Mouse (Mus musculus) MN1 (cell line): Measurements from ENCODE around the gene Mical3.
A peak's percentile ranks its signal among the peaks of the same experiment; 100 is the strongest.

ENCODE experiments used
- DNase-seq: peaks from one replicate; pipeline ENCODE4 v3.0.0-alpha.2; 2016; ENCODE audit warnings: low spot score

Gene Mical3

DNA sequence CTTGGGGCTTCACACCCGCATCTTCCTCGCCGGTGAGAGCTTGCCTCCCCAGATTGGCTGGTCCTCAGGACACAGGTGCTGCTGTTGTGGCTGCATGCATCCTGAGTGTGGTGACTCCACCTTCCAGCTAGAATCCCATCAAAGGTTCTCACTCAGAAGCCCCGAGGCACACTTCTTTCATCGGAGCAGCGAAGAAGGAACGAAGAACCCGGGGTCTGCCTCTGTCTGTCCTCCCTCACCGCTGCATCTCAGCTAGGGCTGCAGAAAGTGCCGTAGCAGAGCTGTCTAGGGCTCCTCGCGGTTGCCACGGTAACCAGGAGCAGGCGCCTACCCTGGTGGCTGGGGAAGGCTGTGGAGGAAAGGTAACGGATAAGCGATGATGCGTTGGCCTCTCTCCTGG lies at the start of gene Mical3:
Mical3 (minus strand) TSS at position 227 of the 400 bp plus-strand sequence.
- DNase-seq: peak; percentile 73

DNA sequence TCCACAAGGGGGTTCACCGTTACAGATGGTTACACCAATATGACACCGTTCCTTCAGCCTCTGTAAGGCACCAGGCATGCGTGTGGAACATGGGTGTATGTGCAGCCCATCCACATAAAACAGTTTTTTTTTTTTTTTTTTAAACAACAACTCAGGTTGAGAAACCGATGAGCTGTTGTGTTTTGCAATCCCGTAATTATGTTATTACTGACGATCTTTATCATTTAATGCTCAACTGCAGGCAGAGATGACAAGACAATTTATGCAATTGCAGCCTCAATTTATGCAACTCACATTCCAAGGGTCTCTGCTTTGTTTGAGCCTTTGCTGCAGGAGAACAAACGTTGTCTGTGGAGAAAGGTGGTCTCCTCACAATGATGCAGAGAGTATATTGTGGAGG lies 49.0 kb upstream of the Mical3 start:
- peak; percentile 44 for DNase-seq

GRCm38 (mm10) chr6:121178700-121179358 lies 48.0 kb upstream of the Mical3 start:
- DNase-seq: peak; percentile 81

DNA sequence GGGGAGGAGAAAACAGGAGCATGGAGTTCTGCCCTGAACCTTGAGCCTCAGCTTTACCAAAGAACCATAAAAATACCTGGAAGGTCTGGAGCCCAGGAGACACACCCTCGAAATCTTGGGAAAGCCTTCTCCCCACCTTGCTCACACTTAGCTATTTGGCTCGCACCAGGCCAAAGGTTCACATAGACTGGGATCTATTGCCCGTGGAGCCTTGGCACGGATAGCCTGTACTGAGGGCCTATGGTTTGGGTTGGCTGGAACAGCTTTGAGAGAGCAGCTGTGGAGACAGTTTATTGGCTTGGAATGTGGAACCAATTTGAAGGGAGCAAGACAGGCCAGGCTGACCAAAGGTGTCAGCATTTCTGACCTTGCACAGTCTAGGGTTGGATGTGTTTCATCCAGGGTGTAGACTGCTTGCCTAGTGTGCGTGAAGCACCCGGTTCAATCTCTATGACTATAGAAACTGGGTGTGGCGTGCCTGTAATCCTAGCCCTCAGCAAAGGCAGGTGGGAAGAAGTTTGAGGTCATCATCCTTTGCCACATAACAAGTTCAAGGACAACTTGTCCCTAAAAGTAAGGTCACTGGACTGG lies 46.4 kb upstream of the Mical3 start:
- no peak for DNase-seq

DNA sequence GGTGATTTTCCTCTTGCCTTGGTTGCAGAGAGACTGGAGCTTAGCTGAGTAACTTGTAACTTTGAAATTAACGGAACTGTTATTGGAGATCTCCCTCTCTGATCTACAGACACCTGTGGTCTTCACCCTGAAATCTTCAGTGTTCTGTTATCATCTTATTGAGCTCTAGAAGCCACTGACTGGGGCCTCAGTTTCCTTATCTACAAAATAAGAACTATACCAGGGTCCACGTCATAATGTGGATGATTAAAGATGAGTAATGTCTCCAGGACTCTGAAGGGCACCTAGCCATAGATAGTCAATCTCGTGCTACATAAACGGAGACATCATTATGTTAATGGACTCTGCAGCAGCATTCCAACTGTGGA lies 45.9 kb upstream of the Mical3 start:
- no peak for DNase-seq

- peak; percentile 20 for DNase-seq
Observed at GRCm38 (mm10) chr6:121176011-121176730, 45.4 kb upstream of the Mical3 start.

- DNase-seq: no peak
Observed at GRCm38 (mm10) chr6:121174761-121175160, 44.0 kb upstream of the Mical3 start.

GRCm38 (mm10) chr6:121173471-121173870 lies 42.7 kb upstream of the Mical3 start:
- DNase-seq: no peak

DNA sequence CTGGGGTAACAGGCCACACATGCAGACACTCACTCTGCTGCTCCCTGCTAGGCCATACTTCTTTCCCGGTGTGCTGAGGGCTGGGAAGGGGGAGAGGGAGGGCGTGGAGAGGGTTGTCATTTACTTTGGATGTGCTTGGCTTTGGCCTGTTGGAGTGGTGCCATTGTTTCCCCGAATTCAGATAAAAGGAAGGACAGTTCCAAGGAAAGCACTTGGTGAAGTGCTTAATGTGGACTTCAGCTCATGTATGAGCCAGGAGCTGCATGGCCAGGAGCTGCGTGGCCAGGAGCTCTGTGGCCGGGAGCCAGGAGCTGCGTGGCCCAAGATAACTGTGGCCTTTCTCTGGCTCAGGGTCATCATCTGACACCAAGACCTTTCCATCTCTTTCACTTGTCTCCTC lies 40.3 kb upstream of the Mical3 start:
- no peak for DNase-seq

- DNase-seq: no peak
Observed at GRCm38 (mm10) chr6:121167381-121167975, 36.7 kb upstream of the Mical3 start.

- DNase-seq: peak; percentile 68
Observed at GRCm38 (mm10) chr6:121166098-121166552, 35.3 kb upstream of the Mical3 start.

GRCm38 (mm10) chr6:121162616-121163015 lies 31.8 kb upstream of the Mical3 start:
- no peak for DNase-seq

GRCm38 (mm10) chr6:121160126-121160525 lies 29.3 kb upstream of the Mical3 start:
- no peak for DNase-seq

- no peak for DNase-seq
Observed at GRCm38 (mm10) chr6:121159616-121160015, 28.8 kb upstream of the Mical3 start.

GRCm38 (mm10) chr6:121156030-121156429 lies 25.2 kb upstream of the Mical3 start:
- DNase-seq: no peak

DNA sequence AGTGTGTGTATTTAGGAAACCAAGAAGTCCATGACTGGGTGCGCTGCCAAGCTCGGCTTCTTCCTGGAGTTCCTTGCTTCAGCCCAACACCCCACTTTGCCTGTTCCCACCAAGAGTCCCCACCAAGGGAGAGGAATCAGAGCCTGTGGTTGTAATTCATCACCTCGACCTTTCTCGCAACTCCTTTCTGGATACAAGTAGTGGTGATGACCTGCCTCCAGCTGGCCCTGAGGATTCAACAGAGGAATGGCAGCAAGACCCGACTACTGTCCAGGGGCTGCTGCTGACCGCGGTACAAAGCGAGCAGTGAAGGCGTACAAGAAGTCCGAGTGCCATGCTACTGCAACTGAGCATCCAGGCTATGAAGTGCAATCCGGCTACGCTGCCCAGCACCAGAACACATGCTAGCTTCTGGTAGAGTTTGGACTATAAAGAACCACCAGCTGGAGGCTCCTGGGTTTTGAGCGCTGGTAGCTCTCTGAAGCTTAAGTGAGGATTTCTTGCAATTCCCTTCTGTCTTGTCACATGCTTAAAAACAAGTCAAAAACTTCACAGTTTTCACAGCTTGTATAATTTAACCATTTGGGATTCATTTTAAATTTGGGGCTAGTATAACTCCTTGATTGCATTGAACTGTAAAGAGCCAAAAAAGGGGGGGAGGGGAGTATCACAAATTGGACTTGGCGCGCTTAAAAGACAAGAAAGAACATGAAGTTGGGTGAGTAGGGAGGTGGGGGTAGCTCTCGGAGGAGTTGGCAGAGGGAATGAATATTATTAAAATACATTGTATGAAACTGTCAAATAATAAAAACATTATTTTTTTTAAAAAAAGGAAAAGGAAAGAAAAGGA lies 23.9 kb upstream of the Mical3 start:
- DNase-seq: no peak

DNA sequence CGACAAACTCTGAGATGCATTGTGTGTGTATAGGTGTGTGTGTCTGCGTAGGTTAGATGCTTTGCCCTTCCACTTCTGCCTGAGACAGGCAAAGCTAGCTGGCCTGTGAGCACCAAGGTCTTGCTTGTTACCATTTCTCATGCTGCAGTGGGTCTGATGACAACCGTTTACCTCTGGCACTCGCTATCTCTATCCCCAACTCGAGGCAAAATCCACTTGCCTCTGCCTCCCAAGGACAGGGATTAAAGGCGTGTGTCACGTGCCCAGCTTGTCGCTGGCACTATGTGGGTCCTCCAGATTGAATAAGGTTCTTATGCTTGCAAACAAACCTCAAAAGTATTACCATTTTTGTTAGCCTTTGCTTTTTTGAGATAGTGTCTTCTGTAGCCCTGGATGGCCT lies 22.4 kb upstream of the Mical3 start:
- no peak for DNase-seq

DNA sequence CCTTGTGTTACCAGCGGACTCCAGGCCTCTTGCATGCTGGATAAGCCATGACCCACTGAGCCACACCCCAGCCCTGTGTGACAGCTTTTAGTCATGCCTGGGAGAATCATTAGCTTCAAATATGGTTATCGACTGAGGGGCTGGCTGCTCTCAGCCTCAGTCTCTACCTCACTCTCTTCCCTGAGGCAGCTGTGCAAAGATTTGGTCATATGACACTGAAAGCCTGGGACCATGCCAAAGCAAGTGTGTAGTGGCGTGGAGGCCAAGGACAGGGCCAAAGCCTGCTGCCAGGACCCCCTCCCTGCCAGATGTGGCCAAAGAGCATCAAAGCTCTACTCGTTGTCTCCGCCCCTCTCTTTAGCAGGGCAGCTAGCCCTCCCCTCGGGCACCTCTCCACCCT lies 20.9 kb upstream of the Mical3 start:
- peak; percentile 70 for DNase-seq

DNA sequence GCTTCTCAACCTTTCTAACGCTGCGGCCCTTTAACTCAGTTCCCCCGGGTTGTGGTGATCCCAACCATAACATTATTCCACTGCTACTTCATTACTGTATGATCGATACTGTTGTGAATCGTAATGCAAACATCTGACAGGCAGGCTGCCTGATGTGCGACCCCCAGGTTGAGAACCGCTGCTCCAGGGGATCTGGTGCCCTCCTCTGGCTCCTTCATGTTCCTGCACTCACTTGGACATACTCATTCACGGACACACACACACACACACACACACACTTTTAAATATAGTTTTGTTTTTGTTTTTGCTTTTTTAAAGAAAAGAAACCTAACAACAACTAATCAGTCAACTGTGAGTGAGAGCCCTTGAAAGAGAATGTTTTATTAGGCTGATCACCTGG lies 19.3 kb upstream of the Mical3 start:
- DNase-seq: no peak

DNA sequence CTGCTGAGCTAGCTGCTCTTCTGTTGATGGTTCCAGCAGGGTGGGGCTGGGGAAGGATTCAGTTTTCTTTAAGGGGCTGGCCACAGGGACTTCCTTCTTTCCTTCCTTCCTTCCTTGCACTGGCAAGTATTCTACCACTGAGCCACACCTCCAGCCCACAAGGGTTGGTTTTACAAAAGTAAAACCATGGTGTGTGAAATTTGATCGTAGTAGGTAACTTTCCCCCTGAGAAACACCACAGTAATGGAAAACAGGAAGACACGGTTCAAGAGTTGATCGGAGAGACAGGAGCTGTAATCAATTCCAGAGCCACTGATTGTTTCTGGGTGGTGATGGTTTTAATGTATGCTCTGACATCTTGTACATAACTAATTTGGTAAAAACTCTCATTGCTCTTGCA lies 18.6 kb upstream of the Mical3 start:
- no peak for DNase-seq

DNA sequence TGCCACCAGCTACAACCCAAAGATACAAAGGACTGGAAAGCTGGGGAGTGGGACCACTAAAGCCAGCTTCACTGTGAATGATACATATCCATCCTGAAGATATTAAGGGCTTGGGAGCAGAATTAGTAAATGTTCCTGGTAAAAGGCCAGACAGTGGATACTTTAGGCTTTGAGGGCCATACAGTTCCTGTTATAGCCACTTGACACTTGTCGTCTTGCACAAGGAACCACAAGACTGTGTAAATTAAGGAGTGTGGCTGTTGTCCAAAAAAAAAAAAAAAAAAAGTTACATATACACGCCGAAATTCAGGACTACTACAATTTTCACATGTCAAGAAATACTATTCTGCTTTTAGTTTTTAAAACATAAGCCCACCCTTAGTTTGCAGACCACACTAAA lies 17.6 kb upstream of the Mical3 start:
- no peak for DNase-seq

GRCm38 (mm10) chr6:121146798-121147197 lies 16.0 kb upstream of the Mical3 start:
- no peak for DNase-seq
